Mouse (Mus musculus): ENCODE data around the gene Nek7.

The Nek7 gene

DNA sequence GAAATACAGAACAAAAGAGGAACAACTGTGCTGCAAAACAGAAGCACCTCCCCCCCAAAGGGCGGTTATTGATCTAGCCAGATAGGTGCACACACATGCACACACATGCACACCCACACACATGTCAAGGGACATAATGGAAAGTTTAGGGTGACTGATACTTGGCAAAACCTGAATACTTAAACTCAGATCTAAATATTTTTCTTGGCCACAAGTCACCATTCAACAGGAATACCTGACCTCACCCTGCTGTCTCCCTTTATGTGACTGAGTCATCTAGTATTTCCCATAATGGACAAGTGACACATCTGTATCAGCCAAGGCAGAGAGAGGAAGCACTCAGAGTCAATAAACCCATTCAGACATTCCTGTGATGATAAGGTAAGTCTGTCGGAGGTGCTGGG lies 48.9 kb downstream of the Nek7 start:
- peak; percentile 59 for DNase-seq (ENCODE audit: low read depth)

- DNase-seq (ENCODE audit: low read depth) = no peak
Measured at GRCm38 (mm10) chr1:138568434-138569232, 51.3 kb downstream of the Nek7 start.

DNA sequence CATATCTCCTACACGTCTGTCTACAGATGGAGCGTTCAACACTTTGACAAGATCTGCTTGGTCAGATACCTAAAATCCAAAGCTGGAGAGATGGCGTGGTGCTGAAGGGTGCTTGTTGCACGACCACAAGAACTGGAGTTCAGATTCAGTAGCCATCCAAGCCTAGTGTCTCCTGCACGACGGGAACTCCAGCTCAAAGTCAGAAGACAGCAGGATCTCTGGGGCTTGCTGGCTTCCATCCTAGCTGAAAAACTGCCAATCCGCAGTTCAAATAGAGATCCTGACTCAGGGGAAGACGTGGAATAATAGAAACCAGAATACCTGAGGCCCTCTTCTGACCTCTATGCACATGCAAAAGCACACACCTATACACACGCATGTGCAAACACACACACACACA lies 52.0 kb downstream of the Nek7 start:
- no peak for DNase-seq (ENCODE audit: low read depth)

GRCm38 (mm10) chr1:138564677-138565076 lies 55.3 kb downstream of the Nek7 start:
- DNase-seq (ENCODE audit: low read depth) = no peak

DNA sequence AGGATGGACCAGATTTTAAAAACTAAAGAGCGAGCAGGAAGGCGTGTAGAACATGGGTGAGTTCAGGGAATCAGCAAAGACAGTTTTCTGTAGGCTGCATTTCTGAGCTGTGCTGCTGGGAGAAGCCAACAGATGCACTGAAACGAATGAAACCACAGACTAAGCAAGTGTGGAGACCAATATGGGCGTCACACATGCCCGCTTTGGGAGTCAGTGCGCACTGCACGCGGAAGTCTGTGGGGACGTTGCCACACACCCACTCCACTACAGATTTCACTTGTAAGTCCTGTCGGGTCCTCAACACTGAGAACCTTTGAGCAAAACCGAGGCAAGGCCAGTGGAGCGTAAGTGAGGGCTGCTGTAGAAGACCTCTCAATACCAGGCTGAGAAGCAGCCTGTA lies 59.2 kb downstream of the Nek7 start:
- DNase-seq (ENCODE audit: low read depth) = no peak

- no peak for DNase-seq (ENCODE audit: low read depth)
Measured at GRCm38 (mm10) chr1:138559213-138560101, 60.5 kb downstream of the Nek7 start.

GRCm38 (mm10) chr1:138558342-138558741 lies 61.6 kb downstream of the Nek7 start:
- DNase-seq (ENCODE audit: low read depth) = peak; percentile 35

- DNase-seq (ENCODE audit: low read depth) = no peak
Measured at GRCm38 (mm10) chr1:138554926-138555325, 65.0 kb downstream of the Nek7 start.

- DNase-seq (ENCODE audit: low read depth) = peak; percentile 32
Measured at GRCm38 (mm10) chr1:138550184-138550583, 69.8 kb downstream of the Nek7 start.

DNA sequence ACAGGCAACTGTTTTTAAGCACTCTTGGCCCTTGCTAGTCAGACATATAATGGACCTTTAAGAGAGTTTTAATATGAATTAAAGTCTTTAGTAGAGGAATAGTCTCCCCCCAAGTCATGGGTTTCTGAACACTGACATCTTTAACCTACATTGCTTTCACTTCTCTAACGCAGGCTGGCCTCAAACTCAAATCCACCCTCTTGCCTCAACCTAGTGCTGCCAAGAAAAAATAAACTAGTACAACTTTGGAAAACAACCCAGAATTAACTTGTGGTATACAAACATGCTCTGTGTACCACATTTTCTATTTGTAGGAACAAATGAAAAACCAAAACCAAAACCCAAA lies 77.8 kb downstream of the Nek7 start:
- no peak for DNase-seq (ENCODE audit: low read depth)

DNA sequence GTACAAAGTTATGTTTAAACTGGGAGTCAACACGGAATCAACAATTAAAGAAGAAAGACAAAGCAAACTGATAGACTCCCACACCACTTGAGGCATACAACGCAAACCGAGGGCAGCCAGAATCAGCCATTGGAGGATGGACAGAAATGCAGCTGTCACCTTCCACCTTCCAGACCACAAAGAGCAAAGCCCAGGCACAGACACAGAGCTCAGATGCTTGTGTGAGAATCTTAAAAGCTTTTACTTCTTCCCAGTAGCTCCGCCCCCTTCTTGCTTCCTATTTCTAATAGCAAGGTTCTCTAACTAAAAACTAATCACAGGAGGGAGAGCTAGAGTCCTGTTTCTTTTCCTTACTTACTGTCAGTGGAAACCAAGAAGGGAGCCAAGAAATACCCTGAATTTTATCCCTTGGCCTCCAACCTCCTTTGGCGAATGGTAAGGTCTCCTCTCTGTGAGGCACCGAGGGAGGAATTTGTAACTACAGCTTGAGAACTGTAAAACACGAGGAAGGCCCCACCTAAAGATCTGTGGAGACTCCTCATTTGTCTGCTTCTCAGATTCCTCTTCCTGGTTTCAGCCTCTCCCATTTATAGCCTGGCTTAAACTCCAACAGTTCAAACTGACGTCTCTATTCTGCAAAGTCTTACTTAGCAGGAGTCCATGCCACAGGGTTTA lies 78.3 kb downstream of the Nek7 start:
- no peak for DNase-seq (ENCODE audit: low read depth)

DNA sequence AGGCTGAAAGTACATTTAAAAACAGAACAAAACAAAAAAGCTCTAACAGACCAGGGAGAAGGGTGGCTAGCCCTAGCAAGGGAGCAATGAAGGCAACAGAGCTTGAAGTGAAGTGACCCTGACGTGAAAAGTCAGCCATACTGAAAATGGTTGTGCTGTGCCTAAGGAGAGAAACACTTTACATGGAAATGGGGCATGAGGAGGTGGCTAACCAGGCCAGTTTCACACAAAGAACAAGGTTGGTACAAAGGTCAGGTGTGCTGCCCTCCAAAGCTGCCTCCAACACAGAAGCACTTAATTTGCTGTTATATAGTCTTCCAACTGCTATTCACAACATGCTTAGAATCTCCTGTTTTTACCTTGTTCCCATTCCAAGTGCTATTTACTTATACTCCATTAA lies 80.2 kb downstream of the Nek7 start:
- DNase-seq (ENCODE audit: low read depth) = no peak

GRCm38 (mm10) chr1:138538217-138538616 lies 81.7 kb downstream of the Nek7 start:
- no peak for DNase-seq (ENCODE audit: low read depth)

GRCm38 (mm10) chr1:138535758-138536574 lies 84.0 kb downstream of the Nek7 start:
- DNase-seq (ENCODE audit: low read depth) = peak; percentile 48

DNA sequence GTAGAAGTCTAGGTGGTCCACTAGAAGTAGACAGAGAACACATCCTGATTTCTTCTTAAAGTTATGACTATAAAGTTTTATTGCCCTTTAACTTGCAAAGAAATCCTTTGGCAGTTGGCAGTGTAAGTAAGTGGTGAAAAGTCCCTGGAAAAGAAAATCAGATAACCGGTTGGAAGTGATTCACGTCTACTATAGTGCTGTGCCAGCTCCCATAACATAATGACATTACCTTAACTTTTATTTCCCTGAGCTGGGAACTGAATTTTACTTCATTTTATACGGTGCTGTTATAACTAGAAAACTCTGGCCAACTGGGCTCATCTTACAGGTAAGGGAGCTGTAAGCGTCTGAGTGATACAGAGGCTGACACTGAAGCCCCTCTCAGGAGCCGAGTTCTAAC lies 89.3 kb downstream of the Nek7 start:
- DNase-seq (ENCODE audit: low read depth) = no peak

DNA sequence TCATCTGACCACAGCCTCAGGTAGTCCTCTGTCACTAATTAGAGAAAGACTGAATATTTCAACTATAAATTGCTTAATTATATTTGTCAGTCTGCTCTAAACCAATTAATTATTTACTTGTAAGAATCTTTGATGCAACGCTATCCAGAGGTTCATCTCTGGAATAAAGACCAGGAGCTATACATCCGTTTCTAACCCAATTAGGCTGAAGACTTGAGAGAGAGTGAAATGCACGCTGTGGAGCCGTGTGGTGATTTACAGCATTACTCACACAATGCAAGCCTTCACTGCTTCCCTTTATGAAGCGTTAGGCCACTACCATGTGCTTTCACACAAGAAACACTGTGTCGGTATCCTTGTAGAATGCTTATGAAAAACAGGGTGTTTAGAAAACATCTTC lies 96.0 kb downstream of the Nek7 start:
- no peak for DNase-seq (ENCODE audit: low read depth)

DNA sequence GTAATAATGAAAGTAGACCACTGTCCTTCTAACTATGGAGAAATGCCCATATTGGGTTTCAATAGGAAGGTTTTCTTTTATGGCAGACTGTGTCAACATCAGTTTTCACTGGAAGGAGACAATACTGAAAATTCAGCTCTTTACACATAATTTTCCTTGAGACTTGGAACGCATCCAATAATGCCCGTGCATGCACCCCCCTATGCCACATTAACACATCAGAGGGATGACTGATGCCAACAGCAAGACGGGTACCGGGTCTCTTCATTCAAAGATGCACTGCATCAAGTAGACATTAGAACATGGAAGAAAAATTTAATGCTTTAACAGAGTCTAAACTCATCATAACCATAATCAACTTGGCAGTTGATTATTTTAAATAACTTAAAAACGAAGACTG lies 101.7 kb downstream of the Nek7 start:
- DNase-seq (ENCODE audit: low read depth) = peak; percentile 35

DNA sequence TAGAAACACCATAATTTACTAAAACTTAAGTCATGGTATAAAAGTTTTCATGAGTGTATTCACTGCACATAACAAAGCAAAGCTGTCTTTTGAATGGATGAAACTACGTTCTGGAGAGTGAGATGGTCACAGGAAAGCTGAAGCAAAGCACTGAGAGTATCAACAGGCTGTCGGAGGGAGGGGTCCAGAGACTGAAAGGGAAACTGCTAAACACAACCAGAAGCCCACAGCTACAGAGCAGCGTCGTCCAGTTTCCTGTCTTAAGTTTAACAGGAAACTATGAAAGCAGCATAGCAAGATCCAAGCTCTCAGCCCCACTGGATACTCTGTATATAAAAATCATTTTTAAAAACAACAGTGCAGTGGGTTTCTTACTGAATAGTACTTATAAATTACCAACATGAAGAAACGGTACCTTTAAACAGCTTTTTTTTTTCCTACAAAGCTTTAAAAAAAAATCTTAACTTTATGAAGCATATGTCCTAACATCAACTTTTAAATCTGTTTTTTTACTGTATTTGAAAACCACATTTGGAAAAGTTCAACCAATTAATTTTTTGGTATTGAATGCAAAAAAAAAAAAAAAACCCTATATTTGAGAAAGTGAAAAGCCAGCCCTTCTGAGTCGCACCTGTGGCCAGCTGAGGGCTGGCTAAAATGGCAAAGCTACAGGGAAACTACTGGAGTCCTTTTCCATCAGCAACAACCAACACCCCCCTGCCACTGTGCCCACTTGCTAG lies 102.4 kb downstream of the Nek7 start:
- peak; percentile 88 for DNase-seq (ENCODE audit: low read depth)

GRCm38 (mm10) chr1:138516946-138517345 lies 103.0 kb downstream of the Nek7 start:
- peak; percentile 77 for DNase-seq (ENCODE audit: low read depth)

- DNase-seq (ENCODE audit: low read depth) = no peak
Measured at GRCm38 (mm10) chr1:138515362-138515761, 104.6 kb downstream of the Nek7 start.

DNA sequence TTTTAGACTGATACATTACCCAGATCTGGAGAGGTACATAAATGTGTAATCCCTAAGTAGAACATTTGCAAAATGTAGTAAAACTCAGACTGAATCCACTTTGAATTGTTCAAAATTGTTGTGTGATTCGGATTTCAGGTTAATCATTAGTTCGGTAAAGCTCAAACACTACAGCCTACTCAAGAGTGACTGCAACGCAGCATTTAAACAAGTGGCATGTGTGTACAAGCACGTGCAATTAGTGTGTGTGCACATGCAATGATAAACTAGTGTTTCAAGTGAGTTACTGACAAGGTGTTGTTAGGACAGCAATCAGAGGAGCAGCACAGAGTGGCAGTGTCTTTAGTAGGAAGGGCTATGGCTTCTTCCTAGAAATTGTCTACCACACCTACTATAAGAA lies 106.0 kb downstream of the Nek7 start:
- DNase-seq (ENCODE audit: low read depth) = no peak

Measured in 416B (cell line).